Mouse (Mus musculus) midbrain, embryonic 14.5 days (tissue): ENCODE data around the gene Cdkl2. TPM values are rescaled to one million over a fixed set of nuclear protein-coding genes. Genes with fewer than 3 reads are reported as not detected.
A peak's percentile ranks its signal among the peaks of the same experiment; 100 is the strongest.

Source experiments
- ATAC-seq: fragments of 200-750 bp; cut with Nextera tagmentation; 2 replicates; pipeline ENCODE4 v1.8.0; 2017; ENCODE audit warnings: moderate number of reproducible peaks, moderate library complexity; ENCODE audit not compliant: low FRiP score, low TSS enrichment
- DNase-seq: peaks from one replicate; pipeline ENCODE4 v3.0.0-alpha.2; 2015
- H3K27ac ChIP-seq: fragments of 300-500 bp; sonication (generic); replicated peaks from 2 replicates; pipeline ENCODE4 v1.5.1; 2014; ENCODE audit warnings: mild to moderate bottlenecking, low read depth, low read length, moderate library complexity
- H3K27me3 ChIP-seq: fragments of 300-500 bp; sonication (generic); 2 replicates; pipeline ENCODE4 v1.6.1; 2014; ENCODE audit warnings: low read length, control low read depth, mixed read lengths; ENCODE audit not compliant: control insufficient read depth, insufficient read depth
- H3K36me3 ChIP-seq: fragments of 300-500 bp; sonication (generic); 2 replicates; pipeline ENCODE4 v1.6.1; 2014; ENCODE audit warnings: low read length, control low read depth; ENCODE audit not compliant: control insufficient read depth, insufficient read depth
- H3K4me1 ChIP-seq: fragments of 300-500 bp; sonication (generic); 2 replicates; pipeline ENCODE4 v1.6.1; 2014; ENCODE audit warnings: mild to moderate bottlenecking, antibody characterized with exemption, low read length, control low read depth; ENCODE audit not compliant: control insufficient read depth, insufficient read depth
- H3K4me2 ChIP-seq: fragments of 300-500 bp; sonication (generic); 2 replicates; pipeline ENCODE4 v1.6.1; 2014; ENCODE audit warnings: mild to moderate bottlenecking, low read length, moderate library complexity
- H3K4me3 ChIP-seq: fragments of 300-500 bp; sonication (generic); replicated peaks from 2 replicates; pipeline ENCODE4 v1.5.1; 2014; ENCODE audit warnings: low read depth, low read length
- H3K9ac ChIP-seq: fragments of 300-500 bp; sonication (generic); replicated peaks from 2 replicates; pipeline ENCODE4 v1.6.1; 2014; ENCODE audit warnings: mild to moderate bottlenecking, low read length, moderate library complexity
- H3K9me3 ChIP-seq: fragments of 300-500 bp; sonication (generic); 2 replicates; pipeline ENCODE4 v1.6.1; 2016; ENCODE audit warnings: low read length, control low read depth, mixed read lengths; ENCODE audit not compliant: control insufficient read depth
- WGBS: fragments of 180-500 bp; shearing (Covaris S2); extraction: QIAGEN DNeasy Blood & Tissue Kit; methylation state at CpG from one replicate; pipeline ENCODE4 v1.1.7; 2014; 5-methylcytosine and 5-hydroxymethylcytosine counted together
- polyA plus RNA-seq: library from polyadenylated mRNA; unstranded; fragments of >200 nt; fragmentation: Nextera tagmentation; extraction: Ambion mirVana; gene quantifications from 2 replicates; pipeline ENCODE4 v1.2.1, GENCODE M21; 2014

The Cdkl2 gene
- polyA plus RNA-seq, 1 experiment from 2014 or later: 7.7 TPM

GRCm38 (mm10) chr5:91987236-91987635 lies 56.4 kb downstream of the Cdkl2 start, which contains the start of gene Odaph:
TSS of gene Odaph (plus strand) at chr5:91987475.
- no peak within 1 kb of the TSS for H3K4me3 ChIP-seq
- H3K4me2 ChIP-seq: no peak within 1 kb of the TSS
- H3K27me3 ChIP-seq: no peaks in the 10 kb centered on the region
- 67% methylated on average over 4 of the region's 4 CpGs for WGBS
- H3K9me3 ChIP-seq: no peaks in the 10 kb centered on the region
- ATAC-seq: no peak
- no peaks in the 10 kb centered on the region for H3K36me3 ChIP-seq
- DNase-seq: no peak
- no peak within 1 kb of the TSS for H3K9ac ChIP-seq
- no peak within 1 kb of the TSS for H3K27ac ChIP-seq
- no peaks in the 10 kb centered on the region for H3K4me1 ChIP-seq

GRCm38 (mm10) chr5:91985721-91986120 lies 58.0 kb downstream of the Cdkl2 start:
- 22% methylated on average over 2 of the region's 2 CpGs for WGBS
- Histone ChIP-seq H3K36me3 (no peaks in the 10 kb centered on the region), H3K9ac (no peak overlapping the region), H3K27ac (no peak overlapping the region), H3K4me3 (no peak overlapping the region), H3K4me2 (no peak overlapping the region), H3K9me3 (no peaks in the 10 kb centered on the region), H3K4me1 (no peaks in the 10 kb centered on the region), H3K27me3 (no peaks in the 10 kb centered on the region)
- DNase-seq (peak; percentile 41), ATAC-seq (no peak)

- H3K36me3 ChIP-seq: no peaks in the 10 kb centered on the region
- ATAC-seq: no peak
- H3K4me2 ChIP-seq: no peak overlapping the region
- 86% methylated on average over 2 of the region's 2 CpGs for WGBS
- H3K27me3 ChIP-seq: no peaks in the 10 kb centered on the region
- no peaks in the 10 kb centered on the region for H3K9me3 ChIP-seq
- no peak overlapping the region for H3K27ac ChIP-seq
- H3K4me3 ChIP-seq: no peak overlapping the region
- no peaks in the 10 kb centered on the region for H3K4me1 ChIP-seq
- no peak overlapping the region for H3K9ac ChIP-seq
- no peak for DNase-seq
These were observed 60.2 kb downstream of the Cdkl2 start for GRCm38 (mm10) chr5:91983490-91983889.

- Histone ChIP-seq H3K9me3 (no peaks in the 10 kb centered on the region), H3K27ac (no peak overlapping the region), H3K4me1 (no peaks in the 10 kb centered on the region), H3K9ac (no peak overlapping the region), H3K27me3 (no peaks in the 10 kb centered on the region), H3K4me2 (no peak overlapping the region), H3K36me3 (no peaks in the 10 kb centered on the region), H3K4me3 (no peak overlapping the region)
- WGBS: 94% methylated on average over 11 of the region's 11 CpGs
- DNase-seq: no peak
- ATAC-seq: no peak
These were observed 62.4 kb downstream of the Cdkl2 start for GRCm38 (mm10) chr5:91981176-91981840.

GRCm38 (mm10) chr5:91977397-91977770 lies 66.3 kb downstream of the Cdkl2 start:
- WGBS: 81% methylated on average over 2 of the region's 2 CpGs
- H3K36me3 ChIP-seq: no peaks in the 10 kb centered on the region
- H3K9me3 ChIP-seq: no peaks in the 10 kb centered on the region
- H3K4me1 ChIP-seq: no peaks in the 10 kb centered on the region
- H3K4me3 ChIP-seq: no peak overlapping the region
- no peak overlapping the region for H3K4me2 ChIP-seq
- no peaks in the 10 kb centered on the region for H3K27me3 ChIP-seq
- ATAC-seq: no peak
- H3K27ac ChIP-seq: no peak overlapping the region
- H3K9ac ChIP-seq: no peak overlapping the region
- no peak for DNase-seq

- WGBS: 76% methylated on average over 10 of the region's 10 CpGs
- ATAC-seq: no peak
These were observed 66.9 kb downstream of the Cdkl2 start for GRCm38 (mm10) chr5:91976566-91977396.

GRCm38 (mm10) chr5:91975758-91976157 lies 67.9 kb downstream of the Cdkl2 start:
- ATAC-seq (no peak), DNase-seq (no peak)
- Histone ChIP-seq H3K4me3 (no peak overlapping the region), H3K4me2 (no peak overlapping the region), H3K27me3 (no peaks in the 10 kb centered on the region), H3K36me3 (no peaks in the 10 kb centered on the region), H3K9me3 (no peaks in the 10 kb centered on the region), H3K9ac (no peak overlapping the region), H3K4me1 (no peaks in the 10 kb centered on the region), H3K27ac (no peak overlapping the region)
- 97% methylated on average over 9 of the region's 9 CpGs for WGBS

More at GRCm38 (mm10) chr5:91976566-91977396, 66.9 kb downstream of the Cdkl2 start:
- H3K27me3 ChIP-seq: no peaks in the 10 kb centered on the region
- H3K4me1 ChIP-seq: no peaks in the 10 kb centered on the region
- no peaks in the 10 kb centered on the region for H3K36me3 ChIP-seq
- H3K4me3 ChIP-seq: no peak overlapping the region
- no peak overlapping the region for H3K27ac ChIP-seq
- no peaks in the 10 kb centered on the region for H3K9me3 ChIP-seq
- H3K9ac ChIP-seq: no peak overlapping the region
- no peak overlapping the region for H3K4me2 ChIP-seq
- no peak for DNase-seq

- Histone ChIP-seq H3K4me1 (no peaks in the 10 kb centered on the region), H3K36me3 (no peaks in the 10 kb centered on the region), H3K4me2 (no peak overlapping the region), H3K9me3 (no peaks in the 10 kb centered on the region), H3K27ac (no peak overlapping the region), H3K4me3 (no peak overlapping the region), H3K27me3 (no peaks in the 10 kb centered on the region), H3K9ac (no peak overlapping the region)
- DNase-seq (no peak), ATAC-seq (no peak)
- 91% methylated on average over 7 of the region's 7 CpGs for WGBS
These were observed 69.7 kb downstream of the Cdkl2 start for GRCm38 (mm10) chr5:91974002-91974401.

- WGBS: 93% methylated on average over 3 of the region's 3 CpGs
- H3K9ac ChIP-seq: no peak overlapping the region
These were observed 71.6 kb downstream of the Cdkl2 start for GRCm38 (mm10) chr5:91972046-91972445.

More at GRCm38 (mm10) chr5:91972046-91972445, 71.6 kb downstream of the Cdkl2 start:
- Histone ChIP-seq H3K27me3 (no peaks in the 10 kb centered on the region), H3K4me2 (no peak overlapping the region), H3K27ac (no peak overlapping the region), H3K4me1 (no peaks in the 10 kb centered on the region), H3K36me3 (no peaks in the 10 kb centered on the region), H3K4me3 (no peak overlapping the region), H3K9me3 (no peaks in the 10 kb centered on the region)
- ATAC-seq (no peak), DNase-seq (no peak)
